Mouse (Mus musculus) heart, embryonic 11.5 days (tissue): Measurements from ENCODE around the gene Iqsec3. TPM values are rescaled to one million over a fixed set of nuclear protein-coding genes. Genes with fewer than 3 reads are reported as not detected.

Source experiments
- ATAC-seq: fragments of 200-750 bp; cut with Nextera tagmentation; replicated peaks from 2 replicates; pipeline ENCODE4 v1.8.0; 2017; ENCODE audit warnings: moderate library complexity; ENCODE audit not compliant: insufficient number of reproducible peaks, low FRiP score, low TSS enrichment
- H3K27ac ChIP-seq: fragments of 300-500 bp; sonication (generic); 2 replicates; pipeline ENCODE4 v1.5.1; 2014; ENCODE audit warnings: mild to moderate bottlenecking, low read depth, low read length
- H3K27me3 ChIP-seq: fragments of 300-500 bp; sonication (generic); 2 replicates; pipeline ENCODE4 v1.6.1; 2014; ENCODE audit warnings: mild to moderate bottlenecking, low read length, mixed read lengths; ENCODE audit not compliant: control insufficient read depth, insufficient read depth
- H3K36me3 ChIP-seq: fragments of 300-500 bp; sonication (generic); 2 replicates; pipeline ENCODE4 v1.6.1; 2014; ENCODE audit warnings: mild to moderate bottlenecking, low read length, moderate library complexity, mixed read lengths; ENCODE audit not compliant: control insufficient read depth, insufficient read depth
- H3K4me1 ChIP-seq: fragments of 300-500 bp; sonication (generic); 2 replicates; pipeline ENCODE4 v1.6.1; 2014; ENCODE audit warnings: low read length; ENCODE audit not compliant: control insufficient read depth, insufficient read depth
- H3K4me2 ChIP-seq: fragments of 300-500 bp; sonication (generic); 2 replicates; pipeline ENCODE4 v1.6.1; 2014; ENCODE audit warnings: mild to moderate bottlenecking, moderate library complexity
- H3K4me3 ChIP-seq: fragments of 300-500 bp; sonication (generic); 2 replicates; pipeline ENCODE4 v1.5.1; 2014; ENCODE audit warnings: low read depth, low read length
- H3K9ac ChIP-seq: fragments of 300-500 bp; sonication (generic); 2 replicates; pipeline ENCODE4 v1.6.1; 2014; ENCODE audit warnings: mild to moderate bottlenecking, low read depth, low read length, moderate library complexity
- H3K9me3 ChIP-seq: fragments of 300-500 bp; sonication (generic); replicated peaks from 2 replicates; pipeline ENCODE4 v1.6.1; 2016; ENCODE audit warnings: low read length; ENCODE audit not compliant: control insufficient read depth
- WGBS: fragments of 180-500 bp; shearing (Covaris S2); extraction: QIAGEN DNeasy Blood & Tissue Kit; methylation state at CpG from one replicate; pipeline ENCODE4 v1.1.7; 2014; ENCODE audit not compliant: insufficient replicate concordance; 5-methylcytosine and 5-hydroxymethylcytosine counted together
- polyA plus RNA-seq: library from polyadenylated mRNA; unstranded; fragments of >200 nt; fragmentation: Nextera tagmentation; extraction: Ambion mirVana; gene quantifications from 2 replicates; pipeline ENCODE4 v1.2.1, GENCODE M21; 2014

The Iqsec3 gene
- polyA plus RNA-seq = 0.04 TPM in 1 of 2 replicates, not detected in the other

GRCm38 (mm10) chr6:121473093-121473821, at the start of gene Iqsec3:
Iqsec3 (minus strand) TSS chr6:121473678.
- Histone ChIP-seq H3K4me2 (peak within 1 kb of the TSS; percentile 78), H3K4me1 (peaks cover 5% of the 10 kb centered on the region; the same call in 1 of the 2 replicates), H3K9ac (no peak within 1 kb of the TSS), H3K27ac (no peak within 1 kb of the TSS), H3K9me3 (no peaks in the 10 kb centered on the region), H3K4me3 (peak within 1 kb of the TSS; percentile 39), H3K36me3 (no peaks in the 10 kb centered on the region), H3K27me3 (peaks cover 33% of the 10 kb centered on the region)
- under 1% methylated on average over 63 of the region's 65 CpGs for WGBS
- ATAC-seq = peak; percentile 84

- Histone ChIP-seq H3K36me3 (no peaks in the 10 kb centered on the region), H3K4me2 (no peak overlapping the region), H3K4me3 (no peak overlapping the region), H3K27ac (no peak overlapping the region), H3K27me3 (no peaks in the 10 kb centered on the region), H3K9me3 (no peaks in the 10 kb centered on the region), H3K4me1 (no peaks in the 10 kb centered on the region), H3K9ac (no peak overlapping the region)
- ATAC-seq = no peak
- WGBS = 64% methylated on average over 5 of the region's 5 CpGs
Observed at GRCm38 (mm10) chr6:121522106-121522705, 48.7 kb upstream of the Iqsec3 start.

DNA sequence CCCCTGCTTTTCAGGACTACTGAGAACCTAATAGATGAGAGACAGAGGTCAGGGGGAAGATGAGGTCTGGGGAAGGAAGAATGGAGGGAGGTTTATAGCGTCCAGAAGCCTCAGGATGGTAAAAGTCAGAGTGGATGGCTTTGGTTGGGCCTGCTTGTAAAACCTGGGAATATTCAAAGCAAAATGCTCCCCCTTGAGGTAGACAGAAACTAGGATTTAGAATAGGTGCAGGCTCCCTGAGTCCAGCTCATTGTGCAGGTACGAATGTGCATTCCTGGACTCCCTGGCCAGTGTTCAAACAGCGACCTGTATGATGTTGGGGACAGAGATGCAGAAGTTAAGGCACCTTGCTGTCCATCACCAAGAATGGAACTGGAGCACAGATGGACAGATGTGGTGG, 47.6 kb upstream of the Iqsec3 start:
- no peaks in the 10 kb centered on the region for H3K4me1 ChIP-seq
- no peaks in the 10 kb centered on the region for H3K27me3 ChIP-seq
- no peak overlapping the region for H3K4me3 ChIP-seq
- no peak overlapping the region for H3K4me2 ChIP-seq
- no peak for ATAC-seq
- no peak overlapping the region for H3K9ac ChIP-seq
- WGBS = 65% methylated on average over 3 of the region's 3 CpGs
- no peaks in the 10 kb centered on the region for H3K9me3 ChIP-seq
- H3K36me3 ChIP-seq = no peaks in the 10 kb centered on the region
- no peak overlapping the region for H3K27ac ChIP-seq

DNA sequence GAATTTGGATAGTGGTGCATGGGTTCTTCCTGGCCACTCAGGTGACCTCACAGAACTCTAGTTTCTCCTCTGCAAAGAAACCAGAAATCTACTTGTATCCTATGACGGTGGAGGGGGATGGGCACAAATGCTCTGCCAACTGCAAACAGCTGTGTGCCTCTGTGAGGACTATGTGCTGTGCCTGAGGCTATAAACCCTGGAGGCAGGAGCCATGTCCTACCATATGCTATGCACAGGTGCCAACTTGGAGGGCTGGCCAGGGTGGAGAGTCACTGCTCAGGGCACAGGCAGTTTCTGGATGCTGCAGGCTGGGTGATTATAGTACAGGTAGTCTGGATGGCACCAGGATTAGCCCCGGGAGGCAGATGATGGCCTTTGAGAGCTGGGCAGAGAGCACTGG, 46.4 kb upstream of the Iqsec3 start:
- H3K27ac ChIP-seq = no peak overlapping the region
- WGBS = 64% methylated on average over 2 of the region's 2 CpGs
- no peaks in the 10 kb centered on the region for H3K36me3 ChIP-seq
- ATAC-seq = no peak
- H3K4me2 ChIP-seq = no peak overlapping the region
- H3K4me3 ChIP-seq = no peak overlapping the region
- no peaks in the 10 kb centered on the region for H3K4me1 ChIP-seq
- no peak overlapping the region for H3K9ac ChIP-seq
- no peaks in the 10 kb centered on the region for H3K9me3 ChIP-seq
- H3K27me3 ChIP-seq = no peaks in the 10 kb centered on the region

DNA sequence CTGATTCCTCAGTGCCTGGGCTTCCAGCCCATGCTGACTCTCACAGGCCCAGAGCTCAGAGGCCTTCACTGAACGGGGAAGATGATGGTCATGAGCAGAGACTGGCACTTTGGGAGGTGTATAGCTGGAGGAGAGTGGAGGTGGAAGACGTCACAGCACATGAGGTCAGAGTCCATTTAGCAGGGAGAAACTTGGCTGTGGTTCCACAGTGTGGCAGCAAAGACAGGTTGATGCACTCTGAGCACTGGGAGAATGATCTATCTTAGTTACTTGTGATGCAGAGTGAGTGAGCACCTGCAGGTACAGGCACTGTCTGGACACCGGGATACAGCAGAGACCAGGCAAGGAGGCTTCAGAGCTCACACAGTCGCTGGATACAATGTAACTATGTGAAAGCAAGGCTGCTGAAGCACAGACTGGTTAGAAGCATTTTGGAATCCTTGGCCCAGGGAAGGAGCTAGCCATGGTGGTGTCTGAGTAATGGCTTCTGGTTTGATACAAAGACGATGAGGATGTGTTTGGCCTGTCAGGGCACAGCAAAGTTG, 45.9 kb upstream of the Iqsec3 start:
- 62% methylated on average over 5 of the region's 5 CpGs for WGBS
- Histone ChIP-seq H3K9ac (no peak overlapping the region), H3K36me3 (no peaks in the 10 kb centered on the region), H3K4me2 (no peak overlapping the region), H3K27me3 (no peaks in the 10 kb centered on the region), H3K9me3 (no peaks in the 10 kb centered on the region), H3K4me1 (no peaks in the 10 kb centered on the region), H3K4me3 (no peak overlapping the region), H3K27ac (no peak overlapping the region)
- no peak for ATAC-seq

- Histone ChIP-seq H3K4me3 (no peak overlapping the region), H3K27me3 (no peaks in the 10 kb centered on the region), H3K9ac (no peak overlapping the region), H3K4me1 (no peaks in the 10 kb centered on the region), H3K27ac (no peak overlapping the region), H3K36me3 (no peaks in the 10 kb centered on the region), H3K9me3 (no peaks in the 10 kb centered on the region), H3K4me2 (no peak overlapping the region)
- ATAC-seq = no peak
- WGBS = 69% methylated on average over 6 of the region's 6 CpGs
Observed at GRCm38 (mm10) chr6:121517726-121518125, 44.2 kb upstream of the Iqsec3 start.

DNA sequence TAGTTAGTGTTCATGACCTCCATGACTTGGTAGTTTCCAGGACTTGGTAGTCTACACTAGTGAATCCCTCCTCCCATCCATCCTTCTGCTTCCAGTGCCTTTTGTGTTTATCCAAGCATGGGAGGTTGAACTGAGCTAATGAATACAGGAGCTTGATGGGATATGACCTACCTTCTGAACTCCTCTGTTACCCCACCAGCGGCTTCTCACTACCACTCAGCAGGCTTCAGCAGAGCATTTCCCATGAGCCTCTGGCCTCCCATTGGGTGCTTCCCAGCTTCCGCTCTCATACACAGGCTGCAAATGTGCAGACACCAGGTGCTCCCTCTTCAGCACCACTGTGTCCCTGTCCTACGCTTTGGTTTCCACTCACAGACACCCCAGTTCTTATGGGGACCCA, 36.9 kb upstream of the Iqsec3 start:
- Histone ChIP-seq H3K4me1 (no peaks in the 10 kb centered on the region), H3K4me3 (no peak overlapping the region), H3K27me3 (no peaks in the 10 kb centered on the region), H3K9ac (no peak overlapping the region), H3K9me3 (no peaks in the 10 kb centered on the region), H3K4me2 (no peak overlapping the region), H3K36me3 (no peaks in the 10 kb centered on the region), H3K27ac (no peak overlapping the region)
- no peak for ATAC-seq
- WGBS = 85% methylated on average over 3 of the region's 3 CpGs

DNA sequence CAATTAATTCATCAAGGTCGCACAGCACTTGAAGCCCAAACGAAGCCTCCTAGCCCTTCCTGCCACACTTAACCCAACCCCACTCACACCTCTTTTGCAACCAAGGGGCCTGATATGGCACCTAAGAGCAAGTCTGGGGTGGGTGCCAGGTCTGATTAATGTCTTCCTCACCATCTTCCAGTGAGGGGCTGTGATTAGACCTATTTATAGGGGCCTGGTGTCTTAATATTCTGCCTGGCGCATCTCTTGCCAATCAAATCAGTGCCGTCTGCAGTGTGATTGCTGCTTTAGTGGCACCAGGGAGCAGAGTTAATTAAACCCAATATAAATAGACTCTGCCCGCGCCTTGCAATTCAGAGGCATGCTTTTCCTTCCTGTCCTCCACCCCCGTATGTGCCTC, 36.4 kb upstream of the Iqsec3 start:
- no peak overlapping the region for H3K9ac ChIP-seq
- 68% methylated on average over 7 of the region's 7 CpGs for WGBS
- H3K4me1 ChIP-seq = no peaks in the 10 kb centered on the region
- no peak overlapping the region for H3K4me2 ChIP-seq
- no peak overlapping the region for H3K4me3 ChIP-seq
- H3K27me3 ChIP-seq = no peaks in the 10 kb centered on the region
- no peaks in the 10 kb centered on the region for H3K9me3 ChIP-seq
- H3K27ac ChIP-seq = no peak overlapping the region
- no peaks in the 10 kb centered on the region for H3K36me3 ChIP-seq
- no peak for ATAC-seq
